Mouse (Mus musculus) brain, embryonic 14.5 days (tissue): ENCODE data around the gene Rapgef3. TPM values are rescaled to one million over a fixed set of nuclear protein-coding genes. Genes with fewer than 3 reads are reported as not detected.

ENCODE experiments used
- DNase-seq: peaks from one replicate; pipeline ENCODE4 v3.0.0-alpha.2; 2011; ENCODE audit warnings: low read depth
- CTCF ChIP-seq: fragments of 200-500 bp; IDR thresholded peaks from 2 replicates; pipeline ENCODE4 v1.5.1; 2012; ENCODE audit warnings: inconsistent platforms, mild to moderate bottlenecking, moderate library complexity, borderline replicate concordance; ENCODE audit not compliant: insufficient read depth, insufficient read length; ENCODE audit errors: extremely low read depth
- POLR2A ChIP-seq: fragments of 200-500 bp; IDR thresholded peaks from 2 replicates; pipeline ENCODE4 v1.6.1; 2012; ENCODE audit warnings: mild to moderate bottlenecking, inconsistent platforms, borderline replicate concordance; ENCODE audit not compliant: poor library complexity, insufficient read depth, insufficient read length, severe bottlenecking; ENCODE audit errors: extremely low read depth
- polyA plus RNA-seq: library from polyadenylated mRNA; depleted of rRNA; stranded (reverse); fragments of >200 nt; gene quantifications from 2 replicates; pipeline ENCODE4 v1.2.3, GENCODE M21; 2012

Rapgef3 gene
- polyA plus RNA-seq, 1 experiment = 19.7 TPM

DNA sequence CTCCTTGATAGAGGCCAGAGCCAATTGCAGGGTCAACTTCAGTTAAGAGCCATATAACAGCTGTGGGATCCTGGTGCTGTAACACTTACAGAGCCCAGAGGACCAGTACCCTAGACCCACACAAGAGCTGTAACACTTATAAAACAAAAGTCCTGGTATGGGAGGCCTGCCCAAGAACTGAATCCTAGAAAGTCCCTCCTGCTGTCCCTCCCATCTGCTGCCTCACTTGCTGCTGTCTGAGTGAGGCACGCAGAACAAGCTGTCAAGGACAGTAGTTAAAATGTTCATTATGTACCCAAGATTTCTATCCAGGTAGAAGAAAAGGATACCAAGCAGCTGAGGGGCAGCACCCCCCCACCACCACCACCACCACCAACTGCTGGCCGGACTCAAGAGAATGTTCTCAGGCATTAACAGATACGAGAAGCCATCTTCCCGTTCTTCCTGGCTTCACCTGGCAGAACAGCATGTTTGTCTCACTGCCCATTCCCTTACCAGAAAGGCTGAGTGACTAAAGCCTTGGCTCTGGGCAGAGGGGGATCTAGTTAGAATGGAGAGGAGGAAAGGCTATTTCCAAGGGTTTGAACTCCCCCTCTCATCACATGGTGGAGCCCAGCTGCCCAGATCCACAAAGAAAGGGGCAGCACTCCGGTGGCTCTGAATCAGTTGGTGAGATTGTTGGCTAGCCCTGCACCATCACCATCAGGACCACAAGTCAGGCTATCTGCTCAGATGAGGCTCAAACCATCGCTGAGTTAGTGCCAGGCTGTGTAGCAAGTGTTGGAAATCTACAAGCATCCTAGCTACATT lies 44.0 kb downstream of the Rapgef3 start:
- no peak for DNase-seq

DNA sequence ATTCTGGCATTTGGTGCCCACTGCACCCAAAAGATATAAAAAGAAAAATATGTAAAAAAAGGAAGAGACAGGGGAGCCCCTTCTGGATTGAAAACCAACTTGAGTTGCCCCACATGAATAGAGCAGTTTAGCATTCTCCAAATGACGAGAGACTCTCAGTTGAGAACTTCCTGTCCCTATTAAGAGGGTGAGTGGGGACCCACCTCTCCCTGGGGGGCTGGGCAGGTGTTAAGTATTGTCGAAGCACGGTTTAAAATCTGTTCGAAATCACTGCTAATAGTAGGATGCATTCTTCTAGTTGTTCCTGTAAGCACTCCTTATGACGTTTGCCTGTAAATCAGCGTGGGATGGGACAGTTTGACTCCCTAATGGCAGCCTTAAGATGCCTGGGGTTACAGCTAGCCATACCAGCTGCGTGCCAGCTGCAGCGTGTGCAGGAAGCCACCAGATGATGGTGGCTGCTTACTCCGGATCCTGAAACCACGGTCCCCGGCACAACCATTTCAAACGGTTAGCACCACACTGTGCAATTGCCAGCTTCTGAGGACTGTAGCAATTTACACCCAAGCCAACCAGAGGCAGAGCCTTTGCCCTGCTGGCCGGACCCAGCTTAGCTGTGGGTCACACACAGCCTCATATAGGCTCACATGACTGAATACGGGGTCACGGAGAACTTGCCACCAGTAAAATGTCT lies 46.6 kb downstream of the Rapgef3 start:
- TF ChIP-seq POLR2A (no peak), CTCF (no peak)
- no peak for DNase-seq

More for the DNA sequence above, 44.0 kb downstream of the Rapgef3 start:
- TF ChIP-seq POLR2A (no peak), CTCF (no peak)

DNA sequence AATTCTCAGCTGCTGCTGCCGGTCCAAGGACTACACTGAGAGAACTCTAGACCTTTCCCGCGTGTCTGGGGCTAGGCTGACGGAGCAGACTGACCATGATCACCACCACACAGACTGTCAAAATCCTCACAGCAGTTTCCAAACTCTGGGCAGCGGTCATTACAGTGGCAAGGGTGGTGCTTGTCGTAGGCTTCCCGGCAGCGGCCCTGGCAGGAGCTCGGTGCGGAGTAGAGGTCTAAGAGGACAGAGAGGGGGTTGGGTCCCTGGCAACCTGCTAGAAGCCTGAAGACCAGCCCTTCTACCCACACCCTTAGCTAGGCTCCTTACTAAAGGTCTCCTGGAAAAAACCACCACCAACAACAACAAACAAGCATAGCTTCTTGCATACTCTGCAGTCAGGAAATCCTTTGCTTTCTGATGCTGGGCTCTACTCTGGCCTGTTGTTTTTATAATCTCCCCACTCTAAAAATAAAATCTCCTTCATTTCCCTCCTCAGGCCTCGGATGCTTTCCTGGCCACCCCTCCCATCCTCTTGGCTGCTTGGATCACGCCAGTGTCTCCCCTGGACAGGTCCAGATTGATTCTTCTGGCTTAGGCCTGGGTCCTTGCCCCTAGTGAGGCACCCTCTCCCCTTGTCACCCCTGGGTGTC lies 47.6 kb downstream of the Rapgef3 start:
- TF ChIP-seq POLR2A = no peak
- no peak for TF ChIP-seq CTCF

DNA sequence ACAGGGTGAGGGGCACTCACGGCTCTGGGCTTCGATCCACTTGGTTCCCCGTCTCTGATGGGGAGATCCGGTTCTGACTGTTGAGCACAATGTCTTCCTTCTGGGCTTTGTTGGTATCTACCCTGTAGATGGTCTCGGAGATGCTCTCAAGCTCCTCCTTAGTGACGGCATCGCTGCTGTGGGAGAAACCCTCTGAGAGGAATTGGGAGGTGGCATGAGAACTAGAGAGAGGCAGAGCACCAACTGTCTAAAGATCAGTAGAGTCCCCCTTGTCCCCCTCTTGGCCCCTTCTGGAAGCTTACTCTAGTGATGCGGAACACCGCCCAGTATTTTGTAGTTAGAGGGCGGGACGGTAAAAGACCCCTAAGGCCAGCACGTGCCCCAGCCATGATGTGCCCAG lies 48.3 kb downstream of the Rapgef3 start:
- DNase-seq = no peak
- TF ChIP-seq POLR2A (no peak), CTCF (no peak)

More for the DNA sequence above, 47.6 kb downstream of the Rapgef3 start:
- no peak for DNase-seq

DNA sequence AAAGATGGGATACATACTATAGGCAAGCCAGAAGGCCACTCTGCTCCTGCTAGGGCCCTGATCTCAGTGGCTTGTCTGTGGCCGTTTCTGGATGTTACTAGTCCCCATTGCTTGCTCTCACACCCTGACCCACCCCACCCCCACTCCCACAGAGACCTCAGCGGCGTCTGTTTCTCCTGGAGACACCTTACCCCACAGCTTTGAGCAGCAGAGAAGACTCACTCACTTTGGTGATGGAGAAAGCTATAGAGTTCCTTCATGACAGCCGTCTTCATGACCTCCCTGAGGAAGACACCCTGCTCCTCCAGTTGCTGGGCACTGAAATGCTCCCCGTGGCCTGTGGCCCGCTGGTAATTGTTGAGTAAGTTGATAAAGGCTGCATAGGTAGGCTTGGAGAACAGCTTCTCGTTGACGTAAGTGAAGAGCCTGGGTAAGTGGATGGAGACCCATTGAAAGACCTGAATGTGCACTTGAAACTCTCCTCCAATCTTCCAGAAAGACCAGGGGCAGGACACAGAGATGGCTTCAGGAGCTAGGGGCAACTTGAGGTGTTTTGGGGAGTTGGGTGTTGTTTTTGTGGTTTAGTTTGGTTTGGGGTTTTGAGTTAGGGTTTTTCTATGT lies 49.1 kb downstream of the Rapgef3 start:
- no peak for DNase-seq
- TF ChIP-seq CTCF (no peak), POLR2A (no peak)

GRCm38 (mm10) chr15:97717861-97718534 lies 49.8 kb downstream of the Rapgef3 start:
- TF ChIP-seq CTCF (peak; percentile 82), POLR2A (no peak)
- peak; percentile 85 for DNase-seq

- DNase-seq = no peak
Measured at GRCm38 (mm10) chr15:97716782-97717181, 51.0 kb downstream of the Rapgef3 start.

DNA sequence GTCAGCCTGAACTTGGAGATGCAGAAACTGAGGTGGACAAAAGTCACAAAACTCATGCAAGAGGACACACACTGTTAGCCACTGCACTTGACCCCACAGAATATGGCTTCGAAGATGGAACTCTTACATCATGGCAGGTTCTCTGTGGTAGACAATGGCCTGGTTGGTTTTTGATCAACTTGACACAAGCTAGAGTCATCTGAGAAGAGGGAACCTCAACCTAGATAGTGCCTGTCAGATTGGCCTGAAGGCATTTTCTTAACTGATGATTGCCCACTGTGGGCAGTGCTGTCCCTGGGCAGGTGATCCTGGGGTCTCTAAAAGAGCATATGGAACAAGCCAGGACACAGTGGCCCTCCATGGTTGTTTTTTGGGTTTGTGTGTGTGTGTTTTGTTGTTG lies 52.0 kb downstream of the Rapgef3 start:
- no peak for DNase-seq
- no peak for TF ChIP-seq CTCF
- TF ChIP-seq POLR2A = no peak

More at GRCm38 (mm10) chr15:97716782-97717181, 51.0 kb downstream of the Rapgef3 start:
- no peak for TF ChIP-seq CTCF
- TF ChIP-seq POLR2A = no peak

- DNase-seq = no peak
- TF ChIP-seq POLR2A (no peak), CTCF (no peak)
Measured at GRCm38 (mm10) chr15:97715083-97715482, 52.7 kb downstream of the Rapgef3 start.

DNA sequence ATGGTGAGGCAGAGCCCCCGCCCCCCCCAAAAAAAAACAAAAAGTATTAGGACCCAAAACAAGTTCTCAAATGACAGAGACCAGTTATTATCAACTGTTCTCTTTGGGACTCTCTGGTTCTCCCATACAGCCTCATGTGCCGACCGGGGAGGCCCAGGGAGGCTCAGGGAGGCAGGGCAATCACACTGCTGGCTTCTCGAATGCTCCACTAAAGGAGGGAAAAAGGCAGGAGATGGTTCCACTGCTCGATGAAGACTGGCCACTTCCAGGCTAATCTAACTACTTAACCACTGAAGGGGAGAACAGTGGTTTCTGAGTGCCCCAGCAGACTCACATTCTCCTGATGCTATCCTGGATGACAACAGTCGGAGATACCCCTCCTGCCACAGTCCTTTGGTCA lies 55.2 kb downstream of the Rapgef3 start:
- TF ChIP-seq CTCF (no peak), POLR2A (no peak)
- no peak for DNase-seq
